Mouse (Mus musculus): ENCODE data around the gene Trp53i13.

DNA sequence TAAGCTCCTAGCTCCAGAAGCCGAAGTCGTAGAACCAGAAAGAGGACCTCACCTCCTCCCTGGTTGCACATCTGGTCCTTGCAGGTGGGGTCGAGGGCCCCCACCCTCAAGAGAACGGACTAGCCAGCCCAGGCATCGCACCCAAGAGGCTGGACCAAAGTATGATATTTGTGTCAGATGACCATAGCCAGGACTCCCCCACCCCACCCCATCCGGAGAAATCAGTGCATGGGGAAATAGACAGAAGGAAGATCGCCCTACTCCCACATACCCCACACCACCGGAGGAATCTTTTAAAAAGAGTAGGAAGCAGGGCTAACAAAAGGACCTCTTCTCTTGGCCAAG lies 52.7 kb downstream of the Trp53i13 start:
- TF ChIP-seq TAL1 (IDR thresholded peaks at IDR 0.05; ENCODE audit: low read length), result no peak
- no peak for TF ChIP-seq GATA1 (IDR thresholded peaks at IDR 0.05; ENCODE audit: low read length)

All from erythroblast, embryonic 14.5 days (primary cell).